Mouse (Mus musculus) embryo, embryonic 9.5 days (tissue): ENCODE measurements at regions not wholly inside any gene's neighbourhood (a gene's known extent, or its start where the extent isn't known, plus 50 kb on each side); places are given as distances from the start of the nearest gene placed in this dataset.

Experiments used
- DNase-seq: peaks from one replicate; pipeline ENCODE4 v3.0.0-alpha.2; 2017; ENCODE audit errors: extremely low spot score

GRCm38 (mm10) chr11:117036977-117037376, 78.0 kb upstream of the Sec14l1 start:
- no peak for DNase-seq

GRCm38 (mm10) chr11:117038282-117039106, 76.5 kb upstream of the Sec14l1 start:
- peak; percentile 70 for DNase-seq

- DNase-seq: no peak
Measured at GRCm38 (mm10) chr11:117040829-117041228, 74.1 kb upstream of the Sec14l1 start.

- DNase-seq: no peak
Measured at GRCm38 (mm10) chr11:117042336-117042735, 72.6 kb upstream of the Sec14l1 start.

- peak; percentile 70 for DNase-seq
Measured at GRCm38 (mm10) chr11:117043524-117043923, 71.4 kb upstream of the Sec14l1 start.

- no peak for DNase-seq
Measured at GRCm38 (mm10) chr11:117044731-117045130, 70.2 kb upstream of the Sec14l1 start.

GRCm38 (mm10) chr11:117046636-117047035, 68.3 kb upstream of the Sec14l1 start:
- no peak for DNase-seq

- no peak for DNase-seq
Measured at GRCm38 (mm10) chr11:117047172-117047950, 67.6 kb upstream of the Sec14l1 start.

GRCm38 (mm10) chr11:117048911-117049310, 66.1 kb upstream of the Sec14l1 start:
- DNase-seq: no peak

- no peak for DNase-seq
Measured at GRCm38 (mm10) chr11:117050788-117051187, 64.2 kb upstream of the Sec14l1 start.

- DNase-seq: peak; percentile 84
Measured at GRCm38 (mm10) chr11:117056958-117057357, 58.0 kb upstream of the Sec14l1 start.

GRCm38 (mm10) chr11:117057451-117057850, 57.5 kb upstream of the Sec14l1 start:
- DNase-seq: peak; percentile 45

GRCm38 (mm10) chr11:117059120-117059519, 55.8 kb upstream of the Sec14l1 start:
- no peak for DNase-seq

- DNase-seq: peak; percentile 43
Measured at GRCm38 (mm10) chr11:117059981-117060705, 54.8 kb upstream of the Sec14l1 start.

- DNase-seq: peak; percentile 37
Measured at GRCm38 (mm10) chr11:117060706-117061337, 54.1 kb upstream of the Sec14l1 start.

- DNase-seq: no peak
Measured at GRCm38 (mm10) chr11:117062772-117063499, 52.0 kb upstream of the Sec14l1 start.
